Mouse (Mus musculus) midbrain, postnatal 0 days (tissue): ENCODE results near the gene 1700067P10Rik. TPM values are rescaled to one million over a fixed set of nuclear protein-coding genes. Genes with fewer than 3 reads are reported as not detected.

Experiments used
- ATAC-seq: fragments of 200-750 bp; cut with Nextera tagmentation; 2 replicates; pipeline ENCODE4 v1.8.0; 2017; ENCODE audit warnings: moderate number of reproducible peaks, mild to moderate bottlenecking, moderate TSS enrichment, moderate library complexity; ENCODE audit not compliant: low FRiP score
- DNase-seq: peaks from one replicate; pipeline ENCODE4 v3.0.0-alpha.2; 2015; ENCODE audit warnings: low spot score
- H3K27ac ChIP-seq: fragments of 300-500 bp; sonication (generic); 2 replicates; pipeline ENCODE4 v1.5.1; 2014; ENCODE audit warnings: low read depth, mild to moderate bottlenecking, low read length, mixed read lengths
- H3K27me3 ChIP-seq: fragments of 300-500 bp; sonication (generic); 2 replicates; pipeline ENCODE4 v1.6.1; 2014; ENCODE audit warnings: low read length, control low read depth, mixed read lengths; ENCODE audit not compliant: insufficient read depth
- H3K36me3 ChIP-seq: fragments of 300-500 bp; sonication (generic); 2 replicates; pipeline ENCODE4 v1.6.1; 2014; ENCODE audit warnings: low read length, control low read depth, mixed read lengths; ENCODE audit not compliant: insufficient read depth
- H3K4me1 ChIP-seq: fragments of 300-500 bp; sonication (generic); 2 replicates; pipeline ENCODE4 v1.6.1; 2014; ENCODE audit warnings: mild to moderate bottlenecking, control low read depth, antibody characterized with exemption, low read length, mixed read lengths; ENCODE audit not compliant: insufficient read depth
- H3K4me2 ChIP-seq: fragments of 300-500 bp; sonication (generic); 2 replicates; pipeline ENCODE4 v1.6.1; 2014; ENCODE audit warnings: low read depth, mild to moderate bottlenecking, low read length, mixed read lengths; ENCODE audit not compliant: poor library complexity, severe bottlenecking
- H3K4me3 ChIP-seq: fragments of 300-500 bp; sonication (generic); 2 replicates; pipeline ENCODE4 v1.5.1; 2014; ENCODE audit warnings: low read depth, mild to moderate bottlenecking, low read length, moderate library complexity
- H3K9ac ChIP-seq: fragments of 300-500 bp; sonication (generic); replicated peaks from 2 replicates; pipeline ENCODE4 v1.6.1; 2014; ENCODE audit warnings: mild to moderate bottlenecking, low read length, moderate library complexity, mixed read lengths; ENCODE audit not compliant: poor library complexity, severe bottlenecking
- H3K9me3 ChIP-seq: fragments of 300-500 bp; sonication (generic); 2 replicates; pipeline ENCODE4 v1.6.1; 2016; ENCODE audit warnings: low read length, control low read depth
- CTCF ChIP-seq: IDR thresholded peaks from 2 replicates; pipeline ENCODE4 v1.5.1; 2016; ENCODE audit warnings: antibody characterized with exemption, mild to moderate bottlenecking
- WGBS: fragments of 180-500 bp; shearing (Covaris S2); extraction: QIAGEN DNeasy Blood & Tissue Kit; methylation state at CpG from one replicate; pipeline ENCODE4 v1.1.7; 2014; 5-methylcytosine and 5-hydroxymethylcytosine counted together
- polyA plus RNA-seq: library from polyadenylated mRNA; unstranded; fragments of >200 nt; fragmentation: Nextera tagmentation; extraction: Ambion mirVana; gene quantifications from 2 replicates; pipeline ENCODE4 v1.2.1, GENCODE M21; 2015
- total RNA-seq: library from RNA; depleted of rRNA; stranded (reverse); fragments of >200 nt; gene quantifications from 2 replicates; pipeline ENCODE4 v1.2.3, GENCODE M21; 2014

1700067P10Rik gene
- total and polyA plus RNA-seq, 2 experiments from 2014 or later = not detected

DNA sequence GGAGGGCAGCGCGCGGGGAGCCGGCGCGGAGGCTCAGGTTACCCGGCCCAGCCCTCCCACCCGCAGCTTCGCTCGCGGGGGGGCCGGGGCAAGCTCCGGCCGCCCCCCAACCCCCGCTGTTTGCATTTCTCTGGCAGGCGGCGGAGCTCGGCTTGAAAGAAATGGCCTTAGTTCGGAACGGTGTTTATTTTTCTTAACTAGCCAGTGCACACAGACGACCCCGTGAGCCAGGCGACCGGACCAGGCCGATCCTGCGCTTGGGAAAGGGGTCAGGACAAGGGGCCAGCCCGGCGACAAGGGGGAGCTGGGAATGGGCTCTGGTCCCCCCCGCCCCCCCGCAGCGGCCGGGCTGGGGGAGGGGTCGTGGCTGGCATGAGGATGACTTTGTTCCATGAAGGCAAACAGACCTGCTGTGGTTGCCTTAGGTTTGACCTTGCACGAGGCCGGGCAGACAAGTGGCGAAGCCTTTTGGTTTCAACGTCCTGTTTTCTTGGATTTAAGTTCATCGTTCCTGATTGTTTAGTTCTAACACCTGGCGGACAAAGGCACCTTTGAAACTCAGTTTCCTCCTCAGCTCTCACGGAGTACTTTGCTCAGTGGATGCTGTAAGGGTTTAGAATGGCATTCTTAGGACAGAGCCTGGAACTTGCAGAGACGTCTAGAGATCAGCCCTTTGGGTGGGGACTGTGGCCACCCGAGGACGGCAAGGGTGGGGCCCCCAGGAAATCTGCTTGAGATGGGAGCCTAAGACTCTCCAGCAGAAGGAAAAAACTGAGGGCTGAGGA lies 8.8 kb downstream of the 1700067P10Rik start:
- Histone ChIP-seq H3K36me3 (no peaks in the 10 kb centered on the region), H3K9me3 (no peaks in the 10 kb centered on the region), H3K4me2 (peak overlapping the region; percentile 32), H3K9ac (no peak overlapping the region), H3K4me1 (peaks cover 4% of the 10 kb centered on the region; the same call in 1 of the 2 replicates), H3K27ac (no peak overlapping the region), H3K27me3 (peaks cover 46% of the 10 kb centered on the region), H3K4me3 (peak overlapping the region; percentile 28)
- no peak for DNase-seq
- 1% methylated on average over 41 of the region's 43 CpGs for WGBS
- no peak for TF ChIP-seq CTCF
- no peak for ATAC-seq

DNA sequence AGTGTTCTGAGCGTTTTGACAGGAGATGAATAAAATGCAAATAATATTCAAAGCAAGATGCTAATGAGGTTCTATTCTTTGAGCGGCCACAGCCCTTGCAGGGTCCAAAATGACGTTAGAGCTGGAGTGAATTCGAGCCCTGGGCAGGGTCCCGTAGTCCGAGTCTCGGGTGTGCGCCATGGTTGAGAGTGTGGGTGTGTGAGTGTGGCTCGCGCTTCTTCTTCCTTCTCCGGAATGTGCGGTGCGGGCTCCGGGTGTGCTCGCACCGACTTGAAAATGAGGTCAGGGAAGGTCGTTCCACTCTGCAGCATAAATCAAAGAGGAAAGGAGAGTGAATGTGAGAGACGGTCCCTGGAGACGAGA lies 9.4 kb downstream of the 1700067P10Rik start:
- WGBS = 0% methylated on average over 19 of the region's 19 CpGs
- Histone ChIP-seq H3K36me3 (no peaks in the 10 kb centered on the region), H3K4me2 (peak overlapping the region; percentile 1; the same call in 1 of the 2 replicates), H3K27me3 (peaks cover 46% of the 10 kb centered on the region), H3K9me3 (no peaks in the 10 kb centered on the region), H3K27ac (no peak overlapping the region), H3K4me3 (no peak overlapping the region), H3K9ac (no peak overlapping the region), H3K4me1 (peaks cover 4% of the 10 kb centered on the region; the same call in 1 of the 2 replicates)
- ATAC-seq (no peak), DNase-seq (no peak)
- no peak for TF ChIP-seq CTCF

- H3K4me1 ChIP-seq = peaks cover 4% of the 10 kb centered on the region; the same call in 1 of the 2 replicates
- H3K9ac ChIP-seq = no peak overlapping the region
- H3K9me3 ChIP-seq = no peaks in the 10 kb centered on the region
- H3K4me2 ChIP-seq = no peak overlapping the region
- no peak for ATAC-seq
- WGBS = 14% methylated on average over 11 of the region's 11 CpGs
- H3K4me3 ChIP-seq = no peak overlapping the region
- H3K27ac ChIP-seq = no peak overlapping the region
- peaks cover 43% of the 10 kb centered on the region for H3K27me3 ChIP-seq
- no peak for TF ChIP-seq CTCF
- no peak for DNase-seq
- no peaks in the 10 kb centered on the region for H3K36me3 ChIP-seq
Measured at GRCm38 (mm10) chr17:48099312-48099711, 10.2 kb downstream of the 1700067P10Rik start.

DNA sequence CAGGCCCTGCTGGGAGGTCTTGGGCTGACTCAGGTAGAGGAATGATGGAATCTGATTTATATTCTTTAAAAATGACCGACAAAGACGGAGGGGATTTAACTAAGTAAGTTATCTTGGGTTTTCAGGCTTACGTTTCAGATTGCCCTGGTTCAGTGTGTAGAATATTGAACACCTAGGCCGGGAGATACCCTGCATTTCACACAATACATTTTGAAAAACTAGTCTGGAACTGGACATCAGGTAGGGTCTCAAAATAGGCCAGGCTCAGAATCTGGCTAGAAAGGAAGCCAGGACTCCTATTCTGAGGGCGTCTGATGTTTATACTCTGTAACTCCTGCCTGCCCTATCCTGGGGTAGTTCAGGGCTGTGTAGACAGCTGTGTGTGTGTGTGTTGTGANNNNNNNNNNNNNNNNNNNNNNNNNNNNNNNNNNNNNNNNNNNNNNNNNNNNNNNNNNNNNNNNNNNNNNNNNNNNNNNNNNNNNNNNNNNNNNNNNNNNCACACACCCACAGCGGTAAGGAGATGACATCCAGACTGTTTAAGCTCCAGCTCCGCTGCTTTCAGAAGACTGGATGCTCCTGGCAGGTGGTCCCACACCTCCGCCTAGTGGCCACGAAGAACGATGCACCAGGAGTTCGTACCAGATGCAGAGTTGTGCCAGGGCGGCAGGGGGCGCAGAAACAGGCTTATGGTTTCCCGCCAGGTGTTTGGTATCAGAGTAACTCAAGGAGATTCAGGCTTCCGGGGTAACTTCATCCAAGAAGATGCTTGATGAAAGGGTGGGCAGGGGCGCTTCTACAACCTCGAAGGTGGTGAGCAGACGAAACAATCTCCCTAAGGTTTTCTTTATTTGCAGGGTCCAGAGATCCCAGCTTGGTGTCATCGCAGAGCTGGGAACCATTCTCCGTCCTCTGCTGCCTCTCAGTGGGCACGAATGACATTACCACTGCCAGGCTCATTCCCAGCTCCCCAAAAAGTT lies 11.6 kb downstream of the 1700067P10Rik start:
- Histone ChIP-seq H3K27ac (no peak overlapping the region), H3K4me3 (peak overlapping the region; percentile 21; the same call in 1 of the 2 replicates), H3K9ac (no peak overlapping the region), H3K4me2 (peak overlapping the region; percentile 42), H3K27me3 (peaks cover 33% of the 10 kb centered on the region), H3K36me3 (no peaks in the 10 kb centered on the region), H3K9me3 (no peaks in the 10 kb centered on the region), H3K4me1 (peaks cover 4% of the 10 kb centered on the region; the same call in 1 of the 2 replicates)
- TF ChIP-seq CTCF = peak; percentile 84
- peak; percentile 80 for ATAC-seq
- peak; percentile 92 for DNase-seq
- 13% methylated on average over 20 of the region's 21 CpGs for whole genome bisulfite sequencing

DNA sequence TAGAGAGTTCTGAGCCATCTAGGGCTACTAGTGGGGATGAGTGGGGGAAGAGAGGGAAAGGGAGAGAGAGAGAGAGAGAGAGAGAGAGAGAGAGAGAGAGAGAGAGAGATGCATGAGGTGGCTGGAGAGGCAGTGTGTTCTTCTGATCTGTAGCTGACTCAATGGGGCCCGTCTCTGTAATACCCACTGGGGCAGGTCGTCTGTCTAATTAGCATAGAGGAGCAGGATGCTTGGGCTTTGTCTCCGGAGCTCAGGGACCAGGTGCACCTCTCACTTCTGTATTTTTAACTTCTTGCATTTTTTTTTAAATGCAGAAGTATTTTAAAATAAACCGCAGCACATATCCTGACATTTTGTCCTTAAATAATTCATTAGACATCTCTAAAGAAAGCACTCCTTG lies 18.2 kb downstream of the 1700067P10Rik start:
- DNase-seq (no peak), ATAC-seq (no peak)
- no peaks in the 10 kb centered on the region for H3K27me3 ChIP-seq
- no peak overlapping the region for H3K27ac ChIP-seq
- H3K4me1 ChIP-seq = 0 out of 2 replicates have a peak, but pooled peaks cover 2% of the 10 kb centered on the region
- 28% methylated on average over 4 of the region's 4 CpGs for WGBS
- H3K9me3 ChIP-seq = no peaks in the 10 kb centered on the region
- no peaks in the 10 kb centered on the region for H3K36me3 ChIP-seq
- no peak overlapping the region for H3K4me3 ChIP-seq
- H3K9ac ChIP-seq = no peak overlapping the region
- H3K4me2 ChIP-seq = no peak overlapping the region
- TF ChIP-seq CTCF = no peak
